Comparison of ENCODE assay signal across 12 mouse cellular contexts in genomic region chr2:91027391-91028214, GRCm38 (mm10). TPM values are rescaled to one million over a fixed set of nuclear protein-coding genes. Genes with fewer than 3 reads are reported as not detected.
DNase-seq lines count a peak whose midpoint lies in the region; ATAC-seq and TF ChIP-seq lines count a peak whose summit lies in the region.
"Had no signal": no experiment of that assay in that cellular context is flagged by ENCODE, and none has a peak within 500 bp of the region (broad histone marks: within the 10 kb centered on the region; RNA-seq: fewer than 3 reads in every experiment).

No protein-coding gene starts in this region.

- H3K4me2 ChIP-seq in midbrain, embryonic 15.5 days = no peak overlapping the region
- H3K4me2 ChIP-seq: forebrain, embryonic 12.5 days had no signal

- no peak overlapping the region for H3K27ac ChIP-seq in gastrocnemius, adult 2 months
- no peak overlapping the region for H3K27ac ChIP-seq in midbrain, embryonic 15.5 days
- H3K27ac ChIP-seq: forebrain, embryonic 12.5 days had no signal

- no peaks in the 10 kb centered on the region for H3K27me3 ChIP-seq in midbrain, embryonic 15.5 days (replicated peaks)
- H3K27me3 ChIP-seq: forebrain, embryonic 12.5 days had no signal

- intact Hi-C loops in gastrocnemius, adult 2 months (cut with DNase I) = no loop called here
- intact Hi-C loops in gastrocnemius, postnatal 36 days (cut with DNase I) = no loop called here

- H3K9ac ChIP-seq in midbrain, embryonic 15.5 days = no peak overlapping the region
- H3K9ac ChIP-seq: forebrain, embryonic 12.5 days had no signal

- 84% methylated on average over 9 of the region's 9 CpGs for WGBS in midbrain, embryonic 15.5 days

- peak; percentile 35 for DNase-seq in gastrocnemius, adult 2 months
- DNase-seq in gastrocnemius, postnatal 36 days = no peak
- peak; percentile 23 for DNase-seq in spleen, adult 12 weeks (ENCODE audit: low spot score)
- no peak for DNase-seq in spleen, adult 18-20 months
- peak; percentile 49 to 60 for DNase-seq in kidney, postnatal 25 days
- peak; percentile 50 for DNase-seq in skeletal muscle tissue, adult 2 months (ENCODE audit: low read depth, low spot score)
- no peak for DNase-seq in frontal cortex, postnatal 14 days (ENCODE audit: low spot score in 2 of 2)
- DNase-seq: midbrain, embryonic 14.5 days; right cerebral cortex, postnatal 14 days had no signal

- no peaks in the 10 kb centered on the region for H3K4me1 ChIP-seq in midbrain, embryonic 15.5 days
- H3K4me1 ChIP-seq: forebrain, embryonic 12.5 days had no signal

- TF ChIP-seq CTCF in gastrocnemius, adult 2 months (IDR thresholded peaks at IDR 0.05) = no peak

- no peak for ATAC-seq in midbrain, embryonic 15.5 days (replicated peaks)
- ATAC-seq: CD4-positive, CD25-positive, alpha-beta regulatory T cell, adult 4 months had no signal

- H3K9me3 ChIP-seq in midbrain, embryonic 15.5 days = no peaks in the 10 kb centered on the region
- H3K9me3 ChIP-seq: forebrain, embryonic 12.5 days had no signal

- H3K4me3 ChIP-seq in gastrocnemius, adult 2 months = no peak overlapping the region
- H3K4me3 ChIP-seq in midbrain, embryonic 15.5 days = no peak overlapping the region
- H3K4me3 ChIP-seq: forebrain, embryonic 12.5 days had no signal

- H3K36me3 ChIP-seq in midbrain, embryonic 15.5 days (replicated peaks) = no peaks in the 10 kb centered on the region
- H3K36me3 ChIP-seq: forebrain, embryonic 12.5 days had no signal

RNA-seq across cellular contexts. Expression of gene Rapsn, which starts 7.8 kb away (rescaled TPM):
- 10 to 100 TPM; 28.3 to 30.2 TPM for total RNA-seq in gastrocnemius, adult 2 months (2021)
- 10 to 100 TPM; 21.7 to 23.9 TPM for total RNA-seq in gastrocnemius, postnatal 36 days (2021)
- polyA plus RNA-seq in midbrain, embryonic 15.5 days (2015; fragmentation: Nextera tagmentation; extraction: Ambion mirVana) = 0.61 and 1.2 TPM in 2 replicates

RNA-seq across cellular contexts. Expression of gene Psmc3, which starts 26.2 kb away (rescaled TPM):
- 100 to 1,000 TPM; 226 to 256 TPM for total RNA-seq in gastrocnemius, adult 2 months (2021)
- 100 to 1,000 TPM; 223 to 229 TPM for total RNA-seq in gastrocnemius, postnatal 36 days (2021)
- polyA plus RNA-seq in midbrain, embryonic 15.5 days (2015; fragmentation: Nextera tagmentation; extraction: Ambion mirVana) = 226 and 233 TPM in 2 replicates

RNA-seq across cellular contexts. Expression of gene Slc39a13, which starts 42.6 kb away (rescaled TPM):
- total RNA-seq in gastrocnemius, adult 2 months (2021) = 10 to 100 TPM; 18.7 to 22.0 TPM
- 10 to 100 TPM; 21.1 to 21.7 TPM for total RNA-seq in gastrocnemius, postnatal 36 days (2021)
- polyA plus RNA-seq in midbrain, embryonic 15.5 days (2015; fragmentation: Nextera tagmentation; extraction: Ambion mirVana) = 35.7 and 36.8 TPM in 2 replicates

RNA-seq across cellular contexts. Expression of gene Spi1, which starts 54.6 kb away (rescaled TPM):
- 1 to 10 TPM in 1 of 2 experiments, under 1 TPM in 1; 0.87 to 1.2 TPM for total RNA-seq in gastrocnemius, adult 2 months (2021)
- total RNA-seq in gastrocnemius, postnatal 36 days (2021) = 1 to 10 TPM in 1 of 2 experiments, under 1 TPM in 1; 0.91 to 1.1 TPM
- polyA plus RNA-seq in midbrain, embryonic 15.5 days (2015; fragmentation: Nextera tagmentation; extraction: Ambion mirVana) = 3.3 and 4.2 TPM in 2 replicates

Comparison
In these comparisons a context has a peak if more than half of its experiments do, and no peak if none do; other contexts are left out.
1. DNase-seq: peak in gastrocnemius, adult 2 months (single experiment), spleen, adult 12 weeks (single experiment), kidney, postnatal 25 days (2 of 2) and skeletal muscle tissue, adult 2 months (single experiment); none in gastrocnemius, postnatal 36 days (0 of 2), spleen, adult 18-20 months (0 of 2) and frontal cortex, postnatal 14 days (0 of 2).